Mouse (Mus musculus) lung, adult 2 months (tissue): ENCODE measurements around the gene Pbx3.

Experiments
- CTCF ChIP-seq: fragments of 200-500 bp; IDR thresholded peaks from 2 replicates; pipeline ENCODE4 v1.5.1; 2011; ENCODE audit warnings: mild to moderate bottlenecking, low read length, control low read depth; ENCODE audit not compliant: insufficient read depth
- POLR2A ChIP-seq: fragments of 200-500 bp; IDR thresholded peaks from 2 replicates; pipeline ENCODE4 v1.6.1; 2011; ENCODE audit warnings: low read depth, mild to moderate bottlenecking, control low read depth, low read length, borderline replicate concordance; ENCODE audit errors: extremely low read depth

DNA sequence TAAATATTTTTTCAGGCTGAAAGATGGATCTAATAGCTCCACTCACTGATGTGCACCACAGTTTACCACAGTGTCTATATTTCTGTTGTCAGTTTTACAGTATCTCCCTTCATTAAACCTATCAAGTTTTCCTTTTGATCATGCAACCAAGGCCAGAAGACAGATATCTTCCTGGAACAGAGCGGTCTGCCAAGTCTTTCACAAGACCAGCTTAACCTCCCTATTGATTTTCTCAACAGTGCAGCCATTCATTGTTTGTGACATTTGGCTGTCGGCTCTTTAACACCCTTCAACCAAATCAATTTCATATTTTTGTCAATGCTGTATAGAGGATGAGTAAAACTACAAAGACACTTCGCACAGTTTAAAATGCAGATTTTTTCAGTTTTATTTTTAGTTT is 91.9 kb downstream of the Pbx3 start:
- TF ChIP-seq POLR2A, result no peak
- no peak for TF ChIP-seq CTCF
